Mouse (Mus musculus) heart, postnatal 0 days (tissue): ENCODE measurements around the gene Eif2b2.

Experiments
- CTCF ChIP-seq: IDR thresholded peaks from 2 replicates; pipeline ENCODE4 v1.5.1; 2016; ENCODE audit warnings: antibody characterized with exemption, control low read depth, low read depth
- EP300 ChIP-seq: IDR thresholded peaks from 2 replicates; pipeline ENCODE4 v1.6.1; 2016; ENCODE audit warnings: antibody characterized with exemption, low read depth

- no peak for TF ChIP-seq CTCF
- no peak for TF ChIP-seq EP300
Observed at GRCm38 (mm10) chr12:85200929-85201829, 18.1 kb upstream of the Eif2b2 start.
